8 mouse cellular contexts compared by ENCODE assay signal in genomic region chr11:29245988-29246387, GRCm38 (mm10). TPM values are rescaled to one million over a fixed set of nuclear protein-coding genes. Genes with fewer than 3 reads are reported as not detected.
DNase-seq lines count a peak whose midpoint lies in the region; ATAC-seq lines count a peak whose summit lies in the region.
"Had no signal": no experiment of that assay in that cellular context is flagged by ENCODE, and none has a peak within 500 bp of the region (broad histone marks: within the 10 kb centered on the region; RNA-seq: fewer than 3 reads in every experiment).

No protein-coding gene starts in this region.

- no peaks in the 10 kb centered on the region for H3K9me3 ChIP-seq in megakaryocyte, embryonic 14.5 days
- no peaks in the 10 kb centered on the region for H3K9me3 ChIP-seq in forebrain, embryonic 11.5 days (ENCODE audit: control insufficient read depth, low read length)
- H3K9me3 ChIP-seq in liver, embryonic 12.5 days (replicated peaks), result no peaks in the 10 kb centered on the region

- peak overlapping the region; percentile 84; the same call in 1 of the 2 replicates for H3K4me2 ChIP-seq in forebrain, embryonic 11.5 days (ENCODE audit: low read depth, low read length, severe bottlenecking)
- H3K4me2 ChIP-seq in liver, embryonic 12.5 days, result peak overlapping the region; percentile 79

- H3K4me1 ChIP-seq in megakaryocyte, embryonic 14.5 days, result peaks cover 19% of the 10 kb centered on the region
- H3K4me1 ChIP-seq in forebrain, embryonic 11.5 days (replicated peaks; ENCODE audit: control insufficient read depth, insufficient read depth, low read length), result peaks cover 8% of the 10 kb centered on the region; the same call in 1 of the 2 replicates
- peaks cover 21% of the 10 kb centered on the region for H3K4me1 ChIP-seq in liver, embryonic 12.5 days

- WGBS in forebrain, embryonic 11.5 days, result 66% methylated on average over 4 of the region's 4 CpGs
- WGBS in liver, embryonic 12.5 days (ENCODE audit: insufficient replicate concordance), result 62% methylated on average over 4 of the region's 4 CpGs

- H3K27ac ChIP-seq in forebrain, embryonic 11.5 days (ENCODE audit: low read depth, low read length), result no peak overlapping the region
- no peak overlapping the region for H3K27ac ChIP-seq in liver, embryonic 12.5 days

- H3K27me3 ChIP-seq in megakaryocyte, embryonic 14.5 days (replicated peaks), result no peaks in the 10 kb centered on the region
- H3K27me3 ChIP-seq in forebrain, embryonic 11.5 days (ENCODE audit: control insufficient read depth, insufficient read depth, low read length), result no peaks in the 10 kb centered on the region
- 0 out of 2 replicates have a peak, but pooled peaks cover 6% of the 10 kb centered on the region for H3K27me3 ChIP-seq in liver, embryonic 12.5 days (replicated peaks)

- no peak for ATAC-seq in megakaryocyte, adult 5-6 weeks (ENCODE audit: poor library complexity, severe bottlenecking)
- ATAC-seq in forebrain, embryonic 11.5 days (replicated peaks; ENCODE audit: low FRiP score), result no peak
- no peak for ATAC-seq in liver, embryonic 12.5 days
- ATAC-seq in cerebellum, adult (ENCODE audit: insufficient number of reproducible peaks, low FRiP score, low TSS enrichment), result no peak

- peak overlapping the region; percentile 91 for H3K4me3 ChIP-seq in megakaryocyte, embryonic 14.5 days (replicated peaks)
- peak overlapping the region; percentile 76 for H3K4me3 ChIP-seq in forebrain, embryonic 11.5 days (ENCODE audit: low read depth, low read length)
- H3K4me3 ChIP-seq in liver, embryonic 12.5 days, result peak overlapping the region; percentile 90

- peak overlapping the region; percentile 79 for H3K9ac ChIP-seq in forebrain, embryonic 11.5 days (ENCODE audit: low read length)
- 0 out of 2 replicates have a peak overlapping the region, but pooled peaks have one; percentile 19 for H3K9ac ChIP-seq in liver, embryonic 12.5 days

- DNase-seq in forebrain, embryonic 11.5 days (ENCODE audit: low spot score), result no peak
- DNase-seq in spleen, postnatal 4 days (ENCODE audit: low spot score in 2 of 2), result no peak
- DNase-seq in thymus, postnatal 10 days (ENCODE audit: low spot score in 2 of 2), result no peak
- DNase-seq: adrenal gland, postnatal 25 days had no signal

- H3K36me3 ChIP-seq in megakaryocyte, embryonic 14.5 days (replicated peaks; ENCODE audit: low read length), result peaks cover 33% of the 10 kb centered on the region
- H3K36me3 ChIP-seq in forebrain, embryonic 11.5 days (ENCODE audit: control insufficient read depth, insufficient read depth, low read length), result no peaks in the 10 kb centered on the region
- peaks cover 10% of the 10 kb centered on the region for H3K36me3 ChIP-seq in liver, embryonic 12.5 days

RNA-seq across cellular contexts. Expression of gene Cfap36, which starts 1.2 kb away (rescaled TPM):
- polyA plus RNA-seq in megakaryocyte, embryonic 14.5 days (2012; ENCODE audit: insufficient read depth, low replicate concordance), result 33.4 and 38.2 TPM in 2 replicates
- 25.8 and 26.0 TPM in 2 replicates for total RNA-seq in megakaryocyte, adult 5-6 weeks (2015)
- total RNA-seq in megakaryocyte, adult 5-6 weeks (2017), result 28.6 and 33.9 TPM in 2 replicates
- 67.3 and 71.8 TPM in 2 replicates for polyA plus RNA-seq in forebrain, embryonic 11.5 days (2014; fragmentation: Nextera tagmentation; extraction: Ambion mirVana)
- polyA plus RNA-seq in liver, embryonic 12.5 days (2016; fragmentation: Nextera tagmentation; extraction: Ambion mirVana), result 18.9 and 21.1 TPM in 2 replicates
